Mouse (Mus musculus) embryo, embryonic 11 days (tissue): ENCODE data around the gene Man2b1.

Experiments used
- DNase-seq: peaks from one replicate; pipeline ENCODE4 v3.0.0-alpha.2; 2015

Gene Man2b1

DNA sequence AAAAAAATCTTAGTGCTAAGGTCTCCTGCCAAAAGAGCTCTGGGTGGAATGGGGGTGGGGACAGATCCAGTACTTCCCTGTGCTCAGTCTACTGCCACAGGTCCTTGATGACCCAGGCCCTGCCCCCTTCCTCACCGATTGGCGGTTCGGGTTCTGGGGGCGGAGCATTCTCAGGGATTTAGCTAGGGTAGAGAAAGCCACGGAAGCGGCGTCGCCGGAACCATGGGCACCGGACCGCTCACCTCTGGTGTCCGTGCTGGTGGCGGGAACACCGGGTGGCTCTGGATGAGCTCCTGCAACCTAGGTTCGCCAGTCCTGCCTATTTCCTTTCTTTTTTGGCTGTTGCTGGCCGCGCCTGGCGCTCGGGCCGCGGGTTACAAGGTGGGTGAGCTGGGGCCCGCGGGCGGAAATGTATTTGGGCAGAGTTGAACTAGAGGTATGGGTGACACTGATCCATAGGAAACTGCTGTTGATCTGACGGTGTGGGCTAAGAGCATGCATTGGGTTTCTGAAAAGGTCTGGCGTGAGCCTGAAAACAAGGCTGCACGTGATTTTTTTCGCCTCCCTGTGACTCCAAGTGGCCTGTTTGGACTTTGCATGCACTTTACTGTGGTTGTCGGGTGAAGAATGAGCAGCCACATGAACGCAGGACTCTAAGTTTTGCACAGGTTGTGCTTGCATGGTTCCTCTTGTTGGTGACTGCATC is at the start of gene Man2b1:
Man2b1 (plus strand) TSS at position 163 of the 706 bp plus-strand sequence.
- peak; percentile 87 for DNase-seq

DNA sequence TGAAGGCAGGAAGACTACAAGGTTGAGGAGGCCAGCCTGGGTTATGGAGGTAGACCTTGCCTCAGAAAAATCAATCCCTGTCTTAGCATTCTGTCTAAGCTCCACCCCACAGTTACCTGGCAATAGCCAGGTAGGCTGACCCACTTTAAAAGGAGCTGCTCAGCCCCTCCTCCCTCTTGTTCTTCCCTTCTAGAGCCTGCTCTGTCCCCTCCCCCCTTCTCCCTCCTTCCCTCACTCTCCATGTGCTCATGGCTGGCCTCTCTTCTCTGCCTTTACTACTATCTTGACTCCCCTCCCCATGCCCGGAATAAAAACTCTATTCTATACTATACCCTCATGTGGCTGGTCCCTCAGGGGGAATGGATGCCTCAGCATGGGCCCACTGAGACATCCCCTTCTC is 49.2 kb upstream of the Man2b1 start:
- DNase-seq = no peak

DNA sequence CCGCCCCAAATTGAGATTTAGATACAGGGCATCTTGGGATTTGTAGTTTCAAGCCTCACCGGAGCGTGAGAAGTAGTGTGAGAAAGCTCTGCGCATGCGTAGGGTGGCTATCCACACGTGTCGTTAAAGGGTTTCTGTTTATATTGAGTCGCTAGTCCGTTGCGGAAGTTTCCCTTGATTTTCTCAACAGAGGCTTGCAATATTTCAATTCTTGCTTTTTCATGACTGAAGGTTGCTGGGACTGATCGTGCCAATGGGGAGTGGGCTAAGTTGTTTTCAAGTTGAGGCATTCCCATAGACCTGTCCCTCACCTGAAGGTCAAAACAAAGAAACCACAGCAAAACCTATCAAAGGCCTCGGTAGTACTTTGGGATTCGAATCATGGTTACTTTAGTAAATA is 48.3 kb upstream of the Man2b1 start:
- DNase-seq = peak; percentile 91

DNA sequence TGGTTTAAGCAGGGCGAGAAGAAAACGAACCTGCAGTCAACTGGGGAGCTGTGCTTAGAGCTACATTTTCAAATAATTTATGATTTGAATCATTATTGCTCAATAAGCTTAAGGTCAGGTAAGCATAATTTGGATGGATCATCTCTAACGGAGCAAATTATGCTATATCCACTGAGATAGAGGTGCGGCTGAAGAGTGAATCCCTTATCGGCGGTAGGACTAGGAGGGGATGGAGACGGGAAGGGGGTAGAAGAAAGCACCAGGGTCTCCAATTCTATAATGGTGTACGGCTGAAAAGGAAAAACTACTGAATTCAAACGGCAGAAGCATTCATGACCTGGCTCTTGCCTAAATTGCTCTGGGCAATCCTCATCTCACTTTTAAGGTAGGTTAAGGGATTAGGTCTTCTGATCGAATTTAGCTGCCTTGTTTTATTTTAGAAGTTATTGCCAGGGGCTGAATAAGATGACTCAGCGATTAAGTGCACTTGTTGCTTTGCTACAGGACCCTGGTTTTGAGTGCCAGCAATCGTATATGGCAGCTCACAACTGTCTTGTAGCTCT is 47.8 kb upstream of the Man2b1 start:
- no peak for DNase-seq

DNA sequence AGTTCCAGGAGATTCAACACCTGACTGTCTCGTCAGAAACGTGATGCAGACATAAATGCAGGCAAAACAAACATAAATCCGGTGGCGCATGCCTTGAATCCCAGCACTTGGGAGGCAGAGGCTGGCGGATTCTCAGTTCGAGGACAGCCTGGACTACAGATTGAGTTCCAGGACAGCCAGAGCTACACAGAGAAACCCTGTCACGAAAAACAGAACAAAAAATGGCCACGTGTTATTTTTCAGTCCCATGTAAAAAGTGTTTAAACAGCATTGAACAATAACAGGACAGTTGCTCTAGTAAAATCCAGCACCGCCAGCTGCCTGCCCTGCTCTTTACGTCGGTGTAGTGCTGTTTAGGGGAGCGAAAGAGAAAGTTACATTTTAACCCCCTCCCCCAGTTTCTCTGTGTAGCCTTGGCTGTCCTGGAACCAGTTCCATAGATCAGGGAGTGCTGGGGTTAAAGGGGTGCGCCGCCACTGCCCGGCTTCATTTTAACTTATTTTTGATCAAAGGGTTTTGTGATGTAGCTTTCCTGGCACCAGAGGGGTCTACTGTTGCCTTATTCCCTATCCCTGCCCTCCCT is 47.3 kb upstream of the Man2b1 start:
- DNase-seq = peak; percentile 32

DNA sequence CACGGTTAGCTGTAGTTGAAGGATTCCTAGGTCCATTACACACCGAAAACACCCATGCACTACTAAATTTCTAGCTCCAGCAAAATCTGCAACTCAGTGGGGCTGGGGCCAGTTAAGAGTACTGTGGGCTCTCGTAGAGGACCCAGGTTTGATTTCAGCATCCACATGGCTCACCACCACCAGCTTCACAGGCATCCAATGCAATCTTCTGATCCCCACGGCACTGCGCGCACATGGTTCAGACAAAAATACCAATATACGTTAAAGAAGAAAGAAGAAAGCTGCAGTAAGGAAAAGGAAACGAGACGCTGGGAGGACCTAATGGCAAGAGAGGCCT is 46.7 kb upstream of the Man2b1 start:
- no peak for DNase-seq

DNA sequence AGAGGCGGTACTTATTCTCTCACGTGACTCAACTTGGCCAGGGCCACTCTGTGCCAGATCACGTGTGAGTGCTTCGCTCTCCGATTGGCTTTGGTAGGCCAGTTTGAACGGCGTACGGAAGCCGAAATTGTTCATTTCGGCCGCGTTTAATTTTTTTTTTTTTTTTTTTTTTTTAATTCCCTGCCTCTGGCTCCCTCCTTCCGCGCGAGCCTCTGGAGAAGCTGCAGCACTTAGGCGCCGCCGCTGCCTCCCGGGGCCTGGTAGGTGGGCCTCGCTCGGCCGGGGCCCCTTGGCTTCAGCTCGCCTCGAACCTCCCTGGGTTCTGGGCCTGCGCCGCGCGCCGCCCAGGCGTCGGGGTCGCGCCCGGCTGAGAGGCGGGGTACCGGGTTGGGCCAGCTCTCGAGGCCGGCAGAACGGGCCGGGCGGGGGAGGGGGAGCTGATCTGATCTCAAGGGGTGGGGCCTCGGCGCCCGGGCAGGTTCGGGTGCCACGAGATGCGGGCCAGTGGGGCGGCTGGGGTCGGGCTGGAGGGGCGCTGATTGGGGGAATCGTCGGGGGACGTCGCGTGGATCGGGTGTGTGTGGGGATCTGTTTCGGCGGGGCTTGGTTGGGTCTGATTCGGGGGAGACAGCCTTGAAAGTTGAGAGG is 46.2 kb upstream of the Man2b1 start, which contains the start of gene Tnpo2:
Tnpo2 (plus strand) TSS at position 198 of the 648 bp plus-strand sequence.
- DNase-seq = peak; percentile 96

DNA sequence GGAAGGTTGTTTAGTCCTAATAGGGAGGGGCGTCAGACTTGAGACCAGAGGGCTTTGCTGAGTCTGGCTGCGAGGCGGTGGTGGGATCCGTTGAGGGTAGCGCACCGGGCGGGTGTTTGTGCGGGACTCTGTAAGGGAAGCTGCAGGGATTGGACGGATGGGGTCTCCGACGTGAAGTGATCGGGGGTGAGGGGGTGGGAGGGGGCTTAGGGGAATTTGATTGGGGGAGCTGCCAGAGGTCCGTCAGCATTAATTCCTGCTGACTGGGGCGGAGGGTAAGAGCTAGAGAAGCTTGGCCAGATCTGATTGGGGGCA is 45.7 kb upstream of the Man2b1 start:
- DNase-seq = peak; percentile 81

DNA sequence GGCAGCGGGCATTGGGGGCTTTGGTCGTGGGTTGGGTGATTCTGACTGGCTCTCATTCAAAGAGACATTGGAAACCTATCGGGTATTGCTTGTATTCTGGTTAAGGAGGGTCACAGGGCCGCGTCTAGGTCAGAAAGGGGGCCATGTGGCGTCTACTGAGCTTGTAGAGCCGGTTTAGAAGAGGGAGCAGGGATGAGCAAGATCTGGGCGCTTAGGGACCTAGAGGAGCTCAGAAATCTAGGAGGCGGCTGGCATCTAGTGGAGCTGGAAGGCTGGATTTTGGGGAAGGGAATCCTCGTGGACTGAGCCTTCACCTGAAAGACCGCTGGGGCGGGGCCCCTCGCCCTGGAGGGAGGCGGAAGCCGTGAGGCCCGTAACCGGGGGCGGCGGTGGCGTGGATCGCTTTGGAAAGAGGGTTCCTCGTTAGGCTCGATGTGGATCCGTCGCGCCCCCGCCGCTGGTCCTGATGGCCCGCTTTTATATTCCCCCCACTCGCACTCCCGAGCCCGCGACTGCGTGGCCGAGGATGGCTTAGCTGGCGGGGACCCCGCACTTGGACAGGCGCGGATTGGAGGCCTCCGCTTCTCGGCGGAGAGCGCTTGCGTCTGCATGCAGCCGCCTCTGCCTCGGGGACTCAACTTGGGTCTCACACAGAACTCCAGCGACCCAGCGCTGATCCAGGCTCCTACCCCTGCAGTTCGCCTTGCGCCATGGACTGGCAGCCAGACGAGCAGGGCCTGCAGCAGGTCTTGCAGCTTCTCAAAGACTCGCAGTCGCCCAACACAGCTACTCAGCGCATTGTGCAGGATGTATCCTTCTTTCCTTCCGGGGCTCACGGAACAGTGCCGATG is 45.2 kb upstream of the Man2b1 start:
- peak; percentile 69 for DNase-seq

DNA sequence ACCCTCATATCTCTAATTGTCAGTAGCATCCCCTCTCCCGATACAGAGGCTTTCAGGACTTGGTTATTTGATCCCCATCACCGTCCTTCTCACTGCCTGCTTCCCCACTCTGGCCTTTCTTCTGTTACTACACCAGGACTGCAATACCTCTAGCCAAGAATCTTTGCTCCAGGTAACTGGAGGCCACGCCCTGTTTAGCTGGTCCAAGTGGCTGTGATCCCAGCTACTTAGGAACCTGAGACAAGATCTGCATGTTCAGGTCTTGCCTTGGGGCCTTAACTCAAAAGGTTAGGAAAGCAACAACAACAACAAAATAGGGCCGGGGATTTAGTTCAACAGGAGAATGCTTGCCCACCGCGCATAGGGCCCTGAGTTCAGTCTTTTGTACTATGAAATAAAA is 39.5 kb upstream of the Man2b1 start:
- DNase-seq = no peak

DNA sequence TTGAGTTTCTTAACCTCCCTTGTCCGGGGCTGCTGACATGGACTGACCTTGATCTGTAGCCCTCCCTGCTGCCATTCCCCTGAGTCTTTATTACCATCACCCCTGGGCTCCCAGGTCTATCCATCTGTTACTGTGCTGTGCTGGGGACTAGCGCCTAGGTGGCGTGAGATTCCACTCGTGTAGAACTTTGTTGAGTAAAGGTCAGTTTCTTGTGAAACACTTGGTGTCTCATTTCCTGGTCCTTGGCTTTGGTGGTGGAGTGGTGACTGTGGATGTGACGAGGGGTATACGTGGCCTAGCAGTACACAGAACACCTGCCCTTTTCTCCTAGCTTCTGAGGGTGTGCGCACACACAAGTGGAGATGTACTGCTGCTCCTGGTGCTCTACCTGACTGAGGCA is 25.7 kb upstream of the Man2b1 start:
- DNase-seq = no peak

DNA sequence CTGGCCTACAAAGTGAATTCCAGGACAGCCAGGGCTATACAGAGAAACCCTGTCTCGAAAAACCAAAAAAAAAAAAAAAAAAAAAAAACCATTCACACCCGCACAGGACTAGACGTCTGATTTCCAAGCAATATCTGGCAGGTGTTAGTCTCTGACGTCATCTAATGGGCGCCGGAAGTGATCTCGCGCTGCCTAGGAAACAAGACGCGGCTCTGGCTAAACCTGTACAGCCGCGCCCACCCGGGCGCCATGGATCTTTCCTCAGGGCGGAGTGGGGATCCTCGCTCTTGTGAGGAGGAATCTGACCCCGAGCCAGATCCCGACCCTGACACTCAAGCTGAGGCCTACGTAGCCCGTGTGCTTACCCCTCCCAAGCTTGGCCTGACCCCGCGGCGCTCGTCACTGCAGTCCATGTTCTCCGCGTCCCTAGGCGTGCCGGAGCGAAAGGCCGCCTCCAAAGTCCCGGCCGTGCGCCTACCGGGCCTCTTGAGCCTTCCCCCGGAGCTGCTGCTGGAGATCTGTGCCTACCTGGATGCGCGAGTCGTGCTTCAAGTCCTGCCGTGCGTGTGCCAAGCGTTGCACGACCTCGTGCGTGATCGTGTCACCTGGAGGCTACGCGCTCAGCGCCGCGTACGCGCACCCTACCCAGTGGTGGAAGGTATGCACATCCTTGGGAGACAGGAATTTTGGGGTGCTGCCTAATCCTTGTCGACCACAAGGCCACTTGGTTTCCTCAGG is 23.0 kb upstream of the Man2b1 start, which contains the start of gene Fbxw9:
Fbxw9 (plus strand) TSS at position 177 of the 738 bp plus-strand sequence.
- DNase-seq = peak; percentile 94

DNA sequence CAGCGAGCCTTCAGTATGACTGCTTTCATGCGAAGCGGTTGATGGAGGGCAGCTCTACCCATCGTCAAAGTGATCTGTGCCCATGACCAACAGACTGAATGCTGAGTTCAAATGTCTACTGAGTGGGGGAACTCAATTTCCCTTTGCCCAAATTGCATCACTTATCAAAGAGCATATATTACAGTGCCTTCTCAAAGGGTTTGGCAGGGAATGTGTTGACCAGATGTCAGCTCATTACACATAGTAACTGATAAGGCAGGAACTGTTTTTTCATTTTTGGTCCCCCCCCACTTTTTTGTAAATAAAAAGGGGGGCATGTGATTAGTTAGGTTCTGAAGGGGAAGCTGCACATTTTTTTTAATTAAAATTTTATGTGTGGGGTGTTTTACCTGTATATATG is 20.5 kb upstream of the Man2b1 start:
- DNase-seq = no peak

DNA sequence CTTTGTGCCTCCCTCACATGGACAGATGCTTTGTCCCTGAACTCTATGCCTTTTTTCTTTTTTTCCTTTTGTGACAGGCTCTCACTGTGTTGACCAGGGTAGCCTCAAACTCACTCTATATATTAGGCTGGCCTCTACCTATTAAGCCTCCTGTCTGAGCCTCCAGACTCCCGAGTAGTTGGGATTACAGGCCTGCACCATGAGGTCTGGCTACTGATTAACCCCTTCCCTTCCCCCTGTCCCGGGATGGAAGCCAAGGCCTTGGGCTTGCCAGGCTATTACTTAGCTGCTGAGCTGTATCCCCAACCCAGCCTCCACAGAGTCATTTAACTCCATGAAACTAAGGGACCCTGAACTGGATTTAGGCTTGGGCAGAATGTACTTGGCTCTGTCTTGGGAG is 17.9 kb upstream of the Man2b1 start:
- no peak for DNase-seq

DNA sequence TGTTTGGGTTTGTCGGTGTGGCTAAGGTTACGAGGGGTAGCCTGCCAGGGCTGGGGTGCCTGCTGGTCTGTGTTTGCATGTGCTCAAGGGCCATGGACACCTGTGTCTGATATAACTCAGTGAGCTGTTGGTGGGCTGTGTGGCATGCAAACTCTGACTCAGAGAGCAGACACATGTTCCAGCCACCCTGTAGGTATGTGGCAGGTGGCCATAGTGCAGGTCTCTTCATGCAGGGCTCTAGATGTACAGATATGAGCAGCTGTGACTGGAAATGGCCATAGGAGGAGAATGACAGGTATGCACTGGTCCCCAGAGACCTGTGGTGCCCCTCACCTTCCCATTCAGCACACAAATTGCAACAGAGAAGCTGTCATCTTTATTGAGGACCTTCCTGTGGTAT is 15.9 kb upstream of the Man2b1 start:
- no peak for DNase-seq

DNA sequence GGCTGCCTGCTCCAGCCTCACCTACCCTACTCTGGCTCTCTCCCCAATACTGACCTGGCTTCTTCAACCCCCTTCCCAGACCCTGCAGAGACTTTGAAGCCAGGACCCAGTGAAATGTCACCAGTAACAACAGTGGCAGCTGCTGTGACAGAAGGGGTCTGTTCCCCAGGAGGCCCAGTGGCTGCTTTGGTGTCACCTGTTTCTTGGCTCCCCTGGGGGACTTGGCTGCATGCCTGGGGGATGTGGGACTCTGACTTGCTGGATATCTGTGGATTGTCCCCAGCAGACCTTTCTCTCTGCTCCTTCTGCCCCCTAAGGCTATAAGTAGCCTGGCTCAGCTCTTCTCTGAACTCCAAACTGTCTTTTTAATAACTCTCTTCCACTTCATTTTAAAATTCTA is 15.1 kb upstream of the Man2b1 start, which contains the start of gene Gm5741:
Gm5741 (minus strand) TSS at position 1 of the 400 bp plus-strand sequence.
- DNase-seq = no peak

DNA sequence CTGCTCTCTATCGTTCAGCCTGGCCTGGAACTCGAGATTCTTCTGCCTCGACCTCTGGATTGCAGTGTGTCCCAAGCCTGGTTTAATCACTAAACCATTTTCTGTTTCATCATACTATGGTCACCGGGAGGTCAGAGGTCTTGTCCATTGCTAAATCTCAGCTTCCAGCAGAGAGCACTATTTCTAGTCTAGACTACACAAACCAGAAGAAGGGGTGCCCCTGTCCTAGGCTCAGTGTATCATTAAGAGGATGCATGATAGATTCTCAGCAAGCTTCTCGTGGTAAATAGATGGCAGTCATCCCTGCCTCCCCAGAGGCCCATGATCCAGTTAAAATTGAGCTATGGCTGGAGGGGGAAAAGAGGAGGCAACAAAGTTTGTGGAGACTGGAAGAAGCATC is 12.0 kb upstream of the Man2b1 start:
- DNase-seq = peak; percentile 32

DNA sequence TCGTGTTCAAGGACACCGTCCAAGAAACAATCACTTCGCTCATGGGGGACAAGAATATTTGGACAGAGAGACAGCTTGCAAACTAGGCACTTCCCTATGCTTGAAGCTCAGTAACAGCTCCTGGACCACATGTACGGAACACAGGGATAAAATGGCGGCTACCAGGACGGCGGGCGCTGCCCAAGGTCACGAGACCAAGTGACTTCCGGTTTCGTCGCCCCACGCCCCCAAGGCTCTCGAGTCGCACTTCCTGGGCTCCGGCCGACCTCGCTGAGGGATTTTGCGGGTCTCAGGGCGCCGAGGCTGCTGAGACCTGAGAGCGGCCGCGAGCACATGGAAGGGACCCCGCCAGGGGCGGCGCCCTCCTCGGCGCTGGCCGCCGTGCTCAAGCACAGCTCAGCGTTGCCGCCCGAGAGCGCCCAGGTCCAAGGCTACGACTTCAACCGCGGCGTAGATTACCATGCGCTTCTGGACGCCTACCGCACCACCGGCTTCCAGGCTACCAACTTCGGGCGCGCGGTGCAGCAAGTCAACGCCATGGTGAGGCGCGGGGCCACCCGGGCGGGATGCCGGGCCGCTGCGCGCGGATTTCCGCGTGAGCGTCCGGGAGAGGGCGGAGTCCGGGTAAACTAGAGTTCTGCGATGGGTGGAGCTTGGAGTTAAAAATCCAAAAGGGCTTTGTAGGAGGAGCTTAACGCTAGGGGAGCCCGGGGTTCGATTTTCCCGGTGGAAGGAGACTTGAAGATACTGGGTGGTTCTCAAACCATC is 11.4 kb upstream of the Man2b1 start, which contains the start of gene Dhps:
Dhps (plus strand) TSS at position 244 of the 768 bp plus-strand sequence.
- peak; percentile 96 for DNase-seq

DNA sequence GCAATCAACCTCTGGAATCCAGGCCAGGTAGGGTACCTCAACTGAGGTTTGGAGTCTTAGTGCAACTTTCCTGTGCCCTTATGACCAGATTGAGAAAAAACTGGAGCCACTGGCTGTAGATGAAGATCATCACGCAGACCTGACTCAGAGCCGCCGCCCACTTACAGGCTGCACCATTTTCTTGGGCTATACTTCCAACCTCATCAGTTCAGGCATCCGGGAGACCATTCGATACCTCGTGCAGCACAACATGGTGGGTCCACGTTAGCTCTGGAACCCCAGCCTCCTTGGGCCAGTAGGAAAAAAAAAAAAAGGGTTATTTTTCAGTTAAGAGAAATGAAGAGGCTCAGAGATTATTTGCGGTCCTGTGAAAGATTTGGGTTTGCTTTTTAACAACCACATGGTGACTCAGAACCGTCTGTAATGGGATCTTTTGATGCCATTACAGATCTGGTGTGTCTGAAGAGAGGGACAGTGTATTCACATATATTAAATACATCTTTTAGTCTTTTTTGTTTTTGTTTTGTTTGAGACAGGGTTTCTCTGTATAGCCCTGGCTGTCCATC is 10.6 kb upstream of the Man2b1 start:
- no peak for DNase-seq

DNA sequence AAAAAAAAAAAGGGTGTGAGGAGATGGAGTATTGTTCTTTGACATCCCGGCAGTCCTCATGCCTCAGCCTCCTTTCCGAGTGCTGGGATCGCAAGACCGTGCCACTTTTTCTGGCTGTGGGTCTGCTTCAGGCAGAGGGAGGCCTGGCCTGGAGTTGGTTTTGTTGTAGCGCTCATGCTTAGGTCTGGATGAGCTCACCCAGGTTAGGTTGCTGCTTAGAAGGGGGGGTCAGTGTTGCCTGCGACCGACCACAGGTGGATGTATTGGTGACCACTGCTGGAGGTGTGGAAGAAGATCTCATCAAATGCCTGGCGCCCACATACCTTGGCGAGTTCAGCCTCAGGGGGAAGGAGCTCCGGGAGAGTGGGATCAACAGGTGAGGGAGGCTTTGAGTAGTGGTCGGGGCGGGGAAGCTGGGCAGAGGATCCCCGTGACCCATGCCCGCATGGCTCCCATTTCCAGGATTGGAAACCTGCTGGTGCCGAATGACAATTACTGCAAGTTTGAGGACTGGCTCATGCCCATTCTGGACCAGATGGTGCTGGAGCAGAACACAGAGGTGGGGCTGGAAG is 9.9 kb upstream of the Man2b1 start:
- no peak for DNase-seq

DNA sequence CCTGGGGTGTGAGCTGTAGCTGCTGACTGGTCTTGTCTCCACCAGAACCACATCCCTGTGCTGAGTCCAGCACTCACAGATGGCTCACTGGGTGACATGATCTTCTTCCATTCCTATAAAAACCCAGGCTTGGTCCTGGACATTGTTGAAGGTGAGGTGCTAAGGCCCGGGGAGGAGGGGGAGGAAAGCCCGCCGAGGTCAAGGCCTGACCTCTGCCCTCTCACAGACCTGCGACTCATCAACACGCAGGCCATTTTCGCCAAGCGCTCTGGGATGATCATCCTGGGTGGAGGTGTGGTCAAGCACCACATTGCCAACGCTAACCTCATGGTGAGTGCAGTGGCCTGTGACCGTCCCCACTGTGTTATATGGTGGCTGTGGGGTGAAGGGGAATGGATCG is 8.9 kb upstream of the Man2b1 start:
- no peak for DNase-seq
